Mouse (Mus musculus) CH12.LX (cell line): ENCODE measurements around the gene Gm17455.

ENCODE experiments used
- BHLHE40 ChIP-seq: IDR thresholded peaks from 2 replicates; pipeline ENCODE4 v1.6.1; 2011; ENCODE audit warnings: mild to moderate bottlenecking, low read depth, low read length, improper control_type of control experiment
- CTCF ChIP-seq, 2 experiments: IDR thresholded peaks in 1 of 2; conservative IDR thresholded peaks in 1 of 2; 2 replicates each; pipeline ENCODE4 v1.5.1; 2011 to 2012; ENCODE audit warnings: low read depth in 2 of 2, low read length in 2 of 2, improper control_type of control experiment in 1 of 2, inconsistent platforms in 1 of 2, mild to moderate bottlenecking in 1 of 2, moderate library complexity in 1 of 2
- POLR2A ChIP-seq: IDR thresholded peaks from 2 replicates; pipeline ENCODE4 v1.6.1; 2011; ENCODE audit warnings: low read depth, mild to moderate bottlenecking, improper control_type of control experiment, low read length

GRCm38 (mm10) chr10:60376704-60377103 lies 22.8 kb upstream of the Gm17455 start:
- TF ChIP-seq CTCF (conservative IDR thresholded peaks at IDR 0.05 in 1 of 2, IDR thresholded peaks at IDR 0.05 in 1 of 2; ENCODE audit: low read depth in 2 of 2, low read length in 2 of 2) (no peak), POLR2A (no peak), BHLHE40 (no peak)
